Mouse (Mus musculus): ENCODE results near the gene Acox3.

GRCm38 (mm10) chr5:35591497-35591896 is 8.7 kb downstream of the Acox3 start:
- TF ChIP-seq CTCF (IDR thresholded peaks at IDR 0.05; ENCODE audit: extremely low read depth, insufficient read depth, insufficient read length, insufficient replicate concordance) (no peak), POLR2A (IDR thresholded peaks at IDR 0.05; ENCODE audit: low read depth, low read length) (no peak)

All from spleen, adult 2 months (tissue).